Mouse (Mus musculus) cerebellum, postnatal 36 days (tissue): ENCODE measurements around the gene Pptc7.
A peak's percentile ranks its signal among the peaks of the same experiment; 100 is the strongest.
"Not testable (repeated sequence)": the region's sequence is repeated elsewhere in the genome, so short reads cannot be mapped to it uniquely, and the experiment has no call there.

ENCODE experiments used
- DNase-seq, 2 experiments: peaks; one replicate each; pipeline ENCODE4 v3.0.0; 2021 to 2022; ENCODE audit warnings: mixed read lengths in 2 of 2

Pptc7 gene

DNA sequence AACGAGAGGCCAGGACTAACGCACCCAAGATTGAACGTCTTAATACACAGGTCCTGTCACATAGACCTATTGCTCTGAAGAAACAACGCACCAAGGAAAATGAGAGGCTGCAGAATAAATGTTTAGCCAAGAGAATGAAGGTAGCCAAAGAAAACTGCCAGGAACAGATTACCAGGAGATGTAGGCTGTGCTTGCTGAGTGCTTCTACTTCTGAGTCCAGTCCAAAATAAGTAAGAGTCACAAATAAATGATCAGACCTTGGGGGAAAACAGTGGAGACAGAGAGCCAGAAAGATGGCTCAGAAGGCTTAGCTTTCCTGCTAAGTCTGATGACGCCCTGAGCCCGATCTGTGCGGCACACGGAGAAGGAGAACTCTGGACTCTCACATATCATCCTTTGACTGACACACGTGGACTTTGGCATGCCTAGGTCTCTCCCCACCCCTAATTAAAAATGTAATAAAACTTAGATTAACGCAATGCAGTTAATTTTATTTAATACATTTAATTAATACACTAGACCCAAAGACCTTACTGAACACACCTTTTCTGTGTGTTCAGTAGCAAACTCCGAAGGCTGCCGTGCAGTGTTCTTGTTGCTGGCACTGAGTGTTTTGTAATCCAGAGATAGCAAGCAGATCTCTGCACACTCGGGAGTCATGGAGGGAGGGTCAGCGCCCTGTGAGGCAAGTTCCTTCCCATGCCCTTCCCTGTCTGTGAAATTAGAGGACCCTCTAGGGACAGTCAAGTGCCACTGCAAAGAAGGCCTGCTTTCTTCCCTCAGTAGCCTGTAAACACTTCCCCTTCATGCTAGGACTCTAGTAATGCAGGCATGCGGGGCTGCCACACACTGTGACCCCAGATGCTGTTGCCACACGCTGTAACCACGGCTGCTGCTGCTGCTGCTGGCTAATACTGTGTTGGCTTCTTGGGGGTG is 18.9 kb downstream of the Pptc7 start:
- DNase-seq: no peak

DNA sequence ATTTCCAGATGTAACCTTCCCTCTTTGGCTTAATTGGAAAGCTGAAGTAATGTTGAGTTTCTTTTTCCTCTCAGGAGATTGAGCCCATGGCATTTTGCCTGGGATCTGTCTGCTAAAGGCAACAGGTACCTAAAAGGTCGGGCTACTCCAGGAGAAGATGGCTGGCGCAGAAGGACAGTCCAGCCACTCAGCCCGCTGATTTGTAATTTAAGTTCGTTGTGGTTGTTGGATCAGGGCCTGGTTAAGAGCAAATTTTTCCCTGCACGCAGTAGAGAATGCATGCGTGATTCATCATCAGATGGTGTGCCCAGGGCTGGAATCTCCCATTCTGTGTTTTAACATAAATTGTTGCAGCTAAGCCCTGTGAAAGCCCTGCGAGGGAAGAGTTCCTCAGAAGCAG is 19.8 kb downstream of the Pptc7 start:
- no peak for DNase-seq

DNA sequence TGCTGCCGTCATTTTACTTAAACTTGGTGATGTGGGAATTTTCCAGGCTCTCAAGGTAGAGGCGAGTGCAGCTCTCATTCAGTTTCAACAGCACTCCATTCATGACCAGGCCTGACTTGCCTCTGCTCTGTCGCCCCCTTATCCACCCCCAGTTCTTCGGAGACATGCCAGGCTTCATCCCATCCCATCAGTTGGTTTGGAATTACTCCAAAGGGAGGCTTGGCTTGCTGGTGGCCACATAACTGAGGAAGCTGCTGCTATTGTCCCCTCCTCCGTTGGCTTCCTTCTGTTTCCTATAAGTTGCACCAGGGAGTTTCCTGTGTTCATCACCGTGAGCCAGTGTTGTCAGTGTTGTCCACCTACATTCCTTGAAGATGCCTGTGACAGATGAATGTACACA is 20.4 kb downstream of the Pptc7 start:
- DNase-seq: no peak

DNA sequence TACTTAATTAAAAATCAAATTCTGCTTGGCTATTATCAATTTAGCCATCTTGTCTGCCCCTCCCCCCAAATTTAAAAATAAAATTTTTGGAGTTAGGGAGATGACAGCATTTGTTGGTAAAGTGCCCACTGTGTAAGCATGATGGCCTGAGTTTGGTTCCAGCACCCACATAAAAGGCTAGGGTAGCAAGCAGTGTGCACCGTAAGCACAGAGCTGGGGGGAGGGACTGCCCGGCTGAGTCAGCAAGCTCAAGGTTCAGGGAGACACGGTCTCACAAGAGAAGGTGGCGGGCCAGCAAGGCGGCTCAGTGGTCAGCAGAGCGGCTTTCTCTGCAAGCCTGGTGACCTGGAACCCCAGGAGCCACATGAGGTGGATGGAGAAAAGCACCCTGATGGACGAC is 21.3 kb downstream of the Pptc7 start:
- no peak for DNase-seq

DNA sequence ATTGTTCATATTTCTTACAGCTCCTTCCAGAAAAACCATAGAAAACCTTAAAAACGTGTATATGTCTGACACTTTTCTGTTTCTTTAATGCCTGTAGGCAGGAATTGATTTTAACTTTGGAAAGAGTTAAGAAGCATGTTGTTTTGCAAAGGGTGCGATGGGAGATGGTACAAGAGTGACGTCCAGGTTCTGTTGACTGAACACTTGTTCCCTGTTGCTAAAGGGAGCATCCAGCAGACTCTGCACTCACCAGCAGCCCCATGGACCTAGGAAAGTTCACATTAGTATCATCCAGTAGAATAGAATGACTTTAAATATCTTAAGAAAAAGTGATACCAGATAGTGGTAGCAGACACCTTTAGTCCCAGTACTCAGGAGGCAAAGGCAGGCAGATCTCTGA is 22.4 kb downstream of the Pptc7 start:
- no peak for DNase-seq

DNA sequence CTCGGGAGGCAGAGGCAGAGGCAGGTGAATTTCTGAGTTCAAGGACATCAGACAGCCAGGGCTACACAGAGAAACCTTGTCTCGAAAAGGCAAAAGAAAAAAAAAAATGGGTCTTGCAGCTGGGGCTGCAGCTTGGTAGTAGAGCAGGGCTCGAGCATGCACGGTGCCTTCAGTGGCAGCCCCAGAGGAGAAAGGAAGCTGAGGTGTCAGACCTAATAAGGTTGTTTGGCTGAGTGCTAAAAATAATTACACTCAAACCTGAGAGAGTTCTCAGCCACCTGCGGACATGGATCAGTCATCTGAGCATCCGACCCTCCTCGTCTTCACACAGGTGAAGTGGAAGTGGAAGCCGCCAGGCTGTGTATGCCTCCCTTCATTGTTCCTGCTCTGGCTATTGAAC is 26.5 kb downstream of the Pptc7 start:
- no peak for DNase-seq

DNA sequence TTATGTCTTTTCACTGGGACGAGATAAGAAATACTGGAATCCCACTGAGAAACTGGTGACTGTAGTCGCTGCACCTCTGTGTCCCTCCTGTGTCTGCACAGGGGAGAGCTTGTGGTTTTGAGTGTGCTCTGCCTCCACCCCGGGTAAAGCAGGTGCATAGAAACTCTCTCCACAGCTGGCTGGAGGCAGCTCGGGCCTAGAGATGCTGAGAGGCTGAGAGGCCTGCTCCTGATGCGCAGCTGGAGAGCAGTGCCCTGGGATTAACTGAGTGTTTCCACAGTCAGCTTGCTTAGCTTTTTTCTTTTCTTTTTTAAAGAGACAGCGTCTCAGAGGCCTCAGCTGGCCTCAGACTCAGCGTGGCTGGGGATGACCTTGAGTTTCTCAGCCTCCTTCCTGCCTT is 27.5 kb downstream of the Pptc7 start:
- no peak for DNase-seq

DNA sequence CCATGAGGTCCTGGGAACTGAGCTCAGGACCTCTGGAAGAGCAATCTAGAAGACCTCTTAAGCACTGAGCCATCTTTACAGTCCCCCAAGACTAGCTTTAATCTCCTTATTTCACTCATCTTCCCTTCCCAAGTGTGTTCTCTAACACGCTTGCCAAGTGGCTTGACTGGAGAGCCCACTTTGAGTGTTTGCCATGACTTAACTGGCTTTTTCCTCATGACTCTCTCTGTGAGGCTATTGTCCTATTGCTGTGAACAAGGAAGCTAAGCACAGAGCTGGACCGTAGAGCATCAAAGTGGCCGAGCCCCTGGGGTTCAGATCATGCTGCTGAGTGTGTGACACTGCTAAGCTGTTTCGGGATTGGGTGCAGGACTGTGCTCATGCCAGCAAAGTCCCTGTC is 28.2 kb downstream of the Pptc7 start:
- DNase-seq: no peak

DNA sequence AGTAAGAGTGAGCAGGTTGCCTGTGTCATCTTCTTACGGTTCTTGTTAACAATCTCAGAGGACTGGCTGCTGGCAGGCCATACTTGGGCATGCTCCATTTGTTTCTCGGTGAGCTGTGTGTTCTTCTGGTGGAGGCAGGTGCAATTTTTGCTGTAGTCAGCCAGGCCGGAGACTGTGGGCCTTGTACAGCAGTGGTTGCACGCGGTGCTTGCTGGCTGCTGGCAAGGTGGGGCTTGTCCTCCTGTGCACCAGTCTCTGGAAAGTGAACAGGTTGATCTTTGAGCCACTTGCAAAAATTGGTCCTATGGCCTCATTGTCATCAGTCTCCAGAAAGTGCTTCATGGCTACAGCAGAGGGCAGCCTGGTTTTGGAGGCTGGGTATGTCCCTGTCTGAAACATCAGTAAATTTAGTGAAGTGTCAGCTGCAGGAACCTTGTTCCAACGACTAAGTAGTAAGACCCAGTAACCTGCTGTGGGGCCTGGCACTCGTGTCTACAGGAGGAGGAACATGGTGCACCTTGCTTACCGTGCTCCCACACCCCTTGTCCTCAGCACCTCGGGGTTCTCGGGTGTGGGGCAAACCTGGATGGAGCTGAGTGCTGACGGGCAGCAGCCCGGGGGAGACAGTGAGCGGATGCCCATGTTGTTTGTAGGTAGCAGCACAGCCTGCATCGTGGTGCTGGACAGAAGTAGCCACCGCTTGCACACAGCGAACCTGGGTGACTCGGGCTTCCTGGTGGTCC is 28.9 kb downstream of the Pptc7 start:
- DNase-seq: peak in 1 of 2 experiments; percentile 41

DNA sequence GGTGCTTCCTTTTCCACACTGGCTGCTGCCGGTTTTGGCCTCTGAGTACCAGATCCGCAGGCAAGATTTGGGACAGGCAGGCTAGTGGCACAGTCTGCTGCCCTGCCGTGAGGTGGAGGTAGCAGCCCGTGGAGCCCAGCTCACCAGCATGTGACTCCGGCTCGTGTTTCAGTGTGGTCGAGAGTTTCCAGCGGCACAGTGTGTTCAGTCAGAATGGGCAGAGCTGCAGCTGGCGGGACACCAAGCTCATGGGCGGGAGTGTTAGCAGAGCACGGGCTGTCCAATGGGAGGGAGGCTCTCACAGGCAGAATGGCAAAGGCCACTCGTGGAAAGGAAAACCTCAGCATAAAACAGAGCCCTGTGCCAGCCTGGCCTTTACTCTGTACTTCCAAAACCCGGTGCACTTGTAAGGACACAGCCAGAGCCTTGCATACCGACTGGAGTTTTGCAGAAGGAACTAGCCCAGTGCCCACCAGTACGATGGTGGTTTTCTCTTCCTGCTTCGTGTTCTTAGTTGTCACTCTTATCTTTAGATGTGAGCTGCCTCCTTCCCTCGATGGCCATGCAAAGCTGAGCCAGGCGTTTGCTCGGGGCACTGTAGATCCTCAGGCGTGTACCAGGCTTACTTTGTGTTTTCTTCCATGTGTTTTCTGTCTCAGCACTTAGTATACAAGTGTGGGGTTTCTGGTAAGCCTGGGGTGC is 31.0 kb downstream of the Pptc7 start:
- peak; percentile 91 to 92 for DNase-seq

DNA sequence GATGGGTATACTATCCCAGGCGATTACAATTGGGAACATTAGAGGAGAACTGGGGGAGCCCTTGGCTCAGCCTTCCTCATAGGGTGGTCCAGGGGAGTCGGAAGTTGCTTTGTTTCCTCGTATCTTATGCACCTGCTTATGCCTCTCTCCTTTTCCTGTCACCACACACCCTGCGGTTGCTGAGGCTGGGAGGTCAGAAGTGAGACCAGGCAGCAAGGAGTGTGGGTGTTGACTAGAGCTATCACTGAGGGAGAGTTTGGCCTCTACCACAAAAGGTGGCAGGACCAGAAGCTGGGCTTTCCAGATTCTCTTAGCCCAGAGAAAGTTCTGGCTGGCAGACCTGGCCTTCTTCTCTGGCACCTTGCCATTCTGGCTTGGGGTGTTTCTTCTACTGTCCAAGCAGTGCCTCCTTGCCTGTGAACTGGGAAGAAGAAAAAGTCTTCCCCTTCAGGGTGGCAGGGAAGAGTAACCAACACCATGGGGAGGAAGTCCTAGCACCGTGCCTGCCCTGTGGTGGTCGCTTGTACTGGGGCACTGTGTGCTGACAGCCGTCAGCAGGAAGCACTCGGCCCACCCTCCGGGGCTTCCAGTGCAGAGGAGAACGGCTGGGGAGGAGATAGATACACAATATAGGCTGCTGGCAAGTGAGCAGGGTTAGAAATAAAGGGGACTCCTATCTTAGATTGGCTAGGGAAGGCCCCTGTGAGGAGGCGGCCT is 33.3 kb downstream of the Pptc7 start:
- peak; percentile 47 to 57 for DNase-seq

DNA sequence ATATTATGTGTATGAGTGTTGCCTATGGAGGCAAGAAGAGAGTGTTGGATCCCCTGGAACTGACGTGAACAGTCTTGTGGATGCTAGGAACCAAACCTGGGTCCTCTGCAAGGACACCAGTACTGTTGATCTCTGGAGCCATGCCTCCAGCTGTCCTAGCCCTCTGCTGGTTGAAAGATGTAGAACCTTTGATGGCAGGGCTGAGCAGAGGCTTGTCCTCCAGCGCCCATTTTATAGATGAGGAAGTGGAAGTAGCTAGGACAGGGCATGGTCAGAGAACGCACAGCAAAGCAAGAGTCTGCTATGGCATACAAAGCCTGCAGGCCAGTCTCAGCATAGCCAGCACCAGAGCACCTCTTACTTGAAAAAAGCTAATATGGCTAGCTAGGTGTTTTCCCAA is 33.9 kb downstream of the Pptc7 start:
- DNase-seq: no peak

DNA sequence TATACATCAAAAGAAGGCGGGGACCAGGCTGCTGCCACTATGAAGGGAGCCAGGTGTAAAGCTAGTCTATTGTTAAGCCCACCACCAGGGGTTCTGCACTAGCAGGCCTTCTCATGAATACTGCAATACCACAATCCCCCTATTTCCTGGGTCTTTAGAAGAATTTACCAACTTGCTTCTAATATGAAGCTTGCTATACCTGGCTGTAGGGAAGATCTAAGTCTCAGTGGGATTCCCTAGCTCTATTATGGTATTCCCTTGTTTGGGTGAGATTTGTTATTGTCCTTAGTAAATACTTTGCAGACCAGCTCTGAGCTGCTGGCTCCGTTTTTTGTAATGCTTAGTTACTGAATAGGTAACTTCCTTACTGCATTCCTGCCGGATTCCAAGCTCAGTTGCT is 34.8 kb downstream of the Pptc7 start:
- DNase-seq: not testable (repeated sequence)

DNA sequence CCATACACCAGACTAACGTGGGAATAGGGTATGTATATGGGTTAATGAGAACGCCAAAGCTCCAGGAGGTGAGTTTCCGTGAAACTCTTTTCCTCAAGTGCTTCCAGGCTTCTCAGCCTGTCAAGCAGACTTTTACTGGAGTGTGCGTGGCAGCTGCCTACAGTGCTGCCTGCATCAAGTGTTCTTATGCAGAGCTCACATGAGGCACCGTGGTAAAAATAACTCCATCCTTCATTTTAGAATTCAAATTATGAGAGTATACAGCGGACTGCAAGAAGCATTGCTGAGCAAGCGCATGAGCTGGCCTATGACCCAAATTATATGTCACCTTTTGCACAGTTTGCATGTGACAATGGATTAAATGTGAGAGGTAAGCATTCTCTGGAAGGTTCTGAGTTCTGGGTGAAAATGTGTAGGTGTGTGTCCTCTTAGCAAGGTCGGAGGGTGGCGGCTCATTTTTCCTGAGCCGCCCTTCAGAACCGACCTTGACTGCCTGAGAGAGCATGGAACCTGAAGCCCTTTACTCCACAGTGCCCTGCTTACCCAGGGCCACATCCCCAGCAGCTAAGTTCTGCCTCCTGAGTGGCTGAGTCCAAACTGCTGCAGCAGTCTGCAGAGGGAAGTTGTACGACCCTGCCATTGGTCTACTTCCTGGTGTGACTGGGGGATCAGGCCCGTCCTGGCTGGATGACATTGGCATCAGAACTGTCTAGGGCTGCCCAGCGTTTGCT is 35.5 kb downstream of the Pptc7 start:
- no peak for DNase-seq

DNA sequence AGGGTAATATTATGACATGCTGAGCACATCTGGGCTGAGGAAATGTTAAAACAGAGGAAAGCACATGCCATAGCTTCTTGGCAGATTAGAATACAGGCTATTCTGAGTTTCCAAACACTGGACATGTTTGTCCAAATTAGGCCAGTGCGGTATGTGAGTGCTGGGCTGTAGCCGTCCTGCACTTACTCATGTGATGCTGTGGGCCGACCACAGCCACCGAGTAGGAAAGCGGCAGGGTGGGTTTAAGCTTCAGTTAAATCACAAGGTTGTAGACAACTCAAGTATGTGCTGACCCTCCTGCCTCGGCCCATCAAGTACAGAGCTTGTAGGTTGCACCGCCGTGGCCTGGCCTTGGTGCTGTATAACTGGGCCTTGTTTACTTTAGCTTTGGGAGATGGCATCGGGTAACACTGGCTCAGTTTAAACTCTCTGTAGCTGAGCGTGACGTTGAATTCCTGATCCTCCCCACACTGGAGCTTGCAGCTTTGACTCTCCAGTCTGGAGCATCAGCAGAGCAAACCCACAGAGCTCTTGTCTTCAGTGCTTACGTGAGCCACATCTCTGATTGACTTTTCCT is 36.1 kb downstream of the Pptc7 start:
- DNase-seq: no peak

DNA sequence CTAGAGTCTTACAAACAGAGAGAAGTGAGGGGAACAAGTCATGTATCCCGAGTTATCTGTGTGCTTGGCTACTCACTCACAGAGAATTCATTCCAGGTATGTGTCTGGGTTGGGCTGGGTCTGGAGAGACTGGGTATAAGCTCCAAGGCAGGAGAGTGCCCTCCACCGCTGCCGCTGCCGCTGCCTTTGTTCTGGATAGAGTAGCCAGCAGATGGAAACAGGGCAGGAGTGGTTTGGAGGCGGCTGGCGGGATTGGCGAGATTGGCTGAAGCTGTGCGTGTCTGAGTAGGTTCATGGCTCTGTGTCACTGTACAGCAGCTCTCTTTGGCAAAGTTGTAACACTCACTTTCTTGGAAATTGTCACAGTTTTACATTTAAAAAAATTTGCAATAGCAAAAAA is 39.4 kb downstream of the Pptc7 start:
- DNase-seq: no peak

DNA sequence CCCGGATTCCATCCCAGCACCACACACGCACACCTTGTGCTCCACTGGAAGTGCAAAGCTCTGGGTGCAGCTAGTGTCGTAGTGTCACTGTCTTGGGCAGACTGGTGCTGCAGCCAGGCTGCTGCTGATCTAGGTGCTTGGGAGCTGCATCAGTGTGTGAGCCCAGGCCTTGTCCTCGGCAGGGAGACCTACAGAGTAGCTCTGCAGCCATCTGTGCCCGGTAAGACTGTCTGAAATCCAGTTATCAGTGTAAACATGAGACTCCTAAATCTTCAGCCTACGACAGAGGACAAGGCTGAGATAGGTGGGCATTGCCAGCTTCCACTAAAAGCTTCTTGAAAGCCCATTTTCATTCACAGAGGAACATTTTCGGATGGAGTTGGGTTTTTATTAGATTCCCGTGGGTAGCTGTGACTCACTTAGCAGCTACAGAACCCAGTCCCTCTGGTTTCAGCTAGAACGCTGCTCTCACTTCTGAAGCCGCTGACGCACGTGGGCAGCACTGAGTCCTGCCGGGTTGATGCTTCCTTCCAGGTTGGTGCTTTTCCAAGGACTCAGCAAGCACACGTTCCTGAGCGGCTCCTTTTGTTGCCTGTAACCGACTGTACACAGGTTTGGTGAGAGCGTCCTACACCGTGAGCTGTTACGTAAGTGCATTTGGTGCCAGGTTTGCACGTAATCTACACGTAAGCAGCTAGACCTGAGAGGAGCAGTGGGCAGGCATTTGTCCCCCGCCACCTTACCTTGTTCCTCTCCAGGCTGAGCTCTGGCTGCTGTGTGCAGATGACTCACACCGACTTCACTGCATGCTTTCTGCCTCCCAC is 40.7 kb downstream of the Pptc7 start:
- peak; percentile 86 to 92 for DNase-seq

DNA sequence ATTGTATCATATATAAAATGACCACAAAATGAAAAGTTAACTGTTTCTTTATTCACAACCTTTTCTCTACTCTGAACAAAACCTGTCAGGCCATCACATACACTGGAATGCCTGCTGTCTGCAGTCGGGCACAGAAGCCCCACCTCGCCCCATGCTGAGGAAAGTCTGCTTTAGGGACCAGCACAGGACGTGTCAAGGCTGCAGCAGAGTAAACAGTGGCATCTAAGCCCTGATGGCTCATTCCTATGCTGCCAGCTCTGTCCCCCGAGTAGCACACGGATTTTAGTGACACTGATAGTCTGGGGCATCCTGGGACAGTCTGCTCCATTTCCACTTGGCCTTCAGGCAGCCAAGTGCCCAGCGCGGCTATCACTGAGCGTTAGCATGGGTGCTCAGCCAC is 41.3 kb downstream of the Pptc7 start:
- DNase-seq: peak in 1 of 2 experiments; percentile 43

DNA sequence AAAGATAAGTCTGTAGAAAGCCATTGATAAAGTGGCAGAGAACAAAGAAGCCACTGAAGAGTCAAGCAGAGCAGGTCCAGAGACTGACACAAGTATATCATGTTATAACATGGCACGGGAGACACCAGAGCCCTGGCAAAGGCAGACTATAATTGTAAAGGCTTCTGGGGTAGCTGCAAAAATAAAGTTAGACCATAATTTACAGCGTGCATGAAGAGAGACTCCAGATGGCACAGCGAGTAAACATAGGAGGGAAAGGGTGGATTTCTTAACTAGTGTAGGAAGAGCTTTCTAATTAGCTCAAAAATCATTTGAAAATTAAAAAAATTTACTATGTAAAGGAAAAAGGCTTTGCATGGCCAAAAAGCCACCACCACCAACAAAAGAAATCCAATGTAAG is 43.1 kb downstream of the Pptc7 start:
- no peak for DNase-seq

DNA sequence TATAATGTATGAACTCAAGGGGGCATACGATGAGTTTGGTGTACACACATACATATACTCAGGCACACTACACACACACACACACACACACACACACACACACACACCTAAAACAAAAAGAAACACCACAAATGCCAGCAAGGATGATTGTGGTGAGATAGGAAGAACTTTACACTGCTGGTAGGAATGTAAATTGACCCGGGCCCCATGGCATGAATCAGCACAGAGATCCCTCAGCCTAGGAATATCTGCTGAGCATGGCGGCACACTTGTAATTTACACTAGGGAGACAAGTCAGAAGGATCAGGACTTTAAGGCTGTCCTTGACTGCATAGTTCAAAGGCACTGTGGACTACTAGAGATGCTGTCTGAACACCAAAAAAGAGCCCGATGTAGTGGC is 46.1 kb downstream of the Pptc7 start:
- no peak for DNase-seq

DNA sequence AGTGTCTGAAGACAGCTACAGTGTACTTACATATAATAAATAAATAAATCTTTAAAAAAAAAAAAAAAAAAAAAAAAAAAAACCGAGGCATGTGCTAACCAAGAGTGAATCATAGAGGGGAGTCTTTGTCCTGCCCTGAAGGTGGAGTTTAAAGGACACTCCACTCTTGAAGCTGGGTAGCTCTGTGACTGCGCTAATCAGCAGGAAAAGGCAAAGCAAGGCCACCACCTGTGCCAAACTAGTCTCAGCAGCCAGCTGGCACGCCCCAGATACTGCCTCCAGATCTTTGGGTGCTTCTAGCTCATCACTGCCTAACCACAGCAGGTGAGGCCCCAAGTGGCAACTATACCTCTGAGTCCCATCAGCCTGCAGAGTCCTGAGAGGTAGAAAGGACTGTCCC is 50.5 kb downstream of the Pptc7 start:
- peak in 1 of 2 experiments; percentile 24 for DNase-seq
